Mouse (Mus musculus): ENCODE results near the gene Thoc6. TPM values are rescaled to one million over a fixed set of nuclear protein-coding genes. Genes with fewer than 3 reads are reported as not detected.

Thoc6 gene
- polyA plus RNA-seq, 1 experiment, result 60.5 TPM

- TF ChIP-seq MYOD1 (IDR thresholded peaks at IDR 0.05; ENCODE audit: control insufficient read depth, insufficient read length, low read depth), result no peak
- no peak for TF ChIP-seq FOSL1 (IDR thresholded peaks at IDR 0.05; ENCODE audit: insufficient read depth, low read length, poor library complexity, severe bottlenecking)
- no peak for TF ChIP-seq USF1 (IDR thresholded peaks at IDR 0.05; ENCODE audit: low read depth)
- no peak for TF ChIP-seq MYOG (IDR thresholded peaks at IDR 0.05; ENCODE audit: control insufficient read depth, extremely low read depth, insufficient read length)
- no peak for TF ChIP-seq MAX (IDR thresholded peaks at IDR 0.05)
- TF ChIP-seq CTCF (IDR thresholded peaks at IDR 0.05; ENCODE audit: control insufficient read depth, insufficient read depth, insufficient read length), result no peak
- no peak for TF ChIP-seq CEBPB (IDR thresholded peaks at IDR 0.05; ENCODE audit: low read depth)
- Histone ChIP-seq H3K79me2 (ENCODE audit: control insufficient read depth, insufficient read depth) (no peaks in the 10 kb centered on the region), H3K4me3 (ENCODE audit: insufficient read depth, poor library complexity, severe bottlenecking) (no peak overlapping the region), H3K36me3 (ENCODE audit: control insufficient read depth, insufficient read depth) (no peaks in the 10 kb centered on the region), H3K27me3 (ENCODE audit: control insufficient read depth, insufficient read depth, insufficient read length) (no peaks in the 10 kb centered on the region), H3ac (ENCODE audit: control insufficient read depth, insufficient read length, low read depth) (no peak overlapping the region), H3K79me3 (ENCODE audit: low read depth) (no peaks in the 10 kb centered on the region)
Observed at GRCm38 (mm10) chr17:23695801-23696200, 22.1 kb upstream of the Thoc6 start.

GRCm38 (mm10) chr17:23694491-23694890 lies 20.8 kb upstream of the Thoc6 start:
- H3K36me3 ChIP-seq (ENCODE audit: control insufficient read depth, insufficient read depth), result no peaks in the 10 kb centered on the region
- H3K79me3 ChIP-seq (ENCODE audit: low read depth), result no peaks in the 10 kb centered on the region
- TF ChIP-seq CEBPB (IDR thresholded peaks at IDR 0.05; ENCODE audit: low read depth) (no peak), MAX (IDR thresholded peaks at IDR 0.05) (no peak)
- no peak overlapping the region for H3ac ChIP-seq (ENCODE audit: control insufficient read depth, insufficient read length, low read depth)
- no peaks in the 10 kb centered on the region for H3K27me3 ChIP-seq (ENCODE audit: control insufficient read depth, insufficient read depth, insufficient read length)
- H3K4me3 ChIP-seq (ENCODE audit: insufficient read depth, poor library complexity, severe bottlenecking), result no peak overlapping the region
- H3K79me2 ChIP-seq (ENCODE audit: control insufficient read depth, insufficient read depth), result no peaks in the 10 kb centered on the region

- Histone ChIP-seq H3K79me2 (ENCODE audit: control insufficient read depth, insufficient read depth) (no peaks in the 10 kb centered on the region), H3ac (ENCODE audit: control insufficient read depth, insufficient read length, low read depth) (no peak within 1 kb of the TSS), H3K4me3 (ENCODE audit: insufficient read depth, poor library complexity, severe bottlenecking) (no peak within 1 kb of the TSS), H3K79me3 (ENCODE audit: low read depth) (no peaks in the 10 kb centered on the region), H3K27me3 (ENCODE audit: control insufficient read depth, insufficient read depth, insufficient read length) (no peaks in the 10 kb centered on the region), H3K36me3 (ENCODE audit: control insufficient read depth, insufficient read depth) (no peaks in the 10 kb centered on the region)
- TF ChIP-seq MYOD1 (IDR thresholded peaks at IDR 0.05; ENCODE audit: control insufficient read depth, insufficient read length, low read depth) (no peak), MYOG (IDR thresholded peaks at IDR 0.05; ENCODE audit: control insufficient read depth, extremely low read depth, insufficient read length) (no peak)
Observed at GRCm38 (mm10) chr17:23683856-23684672, 10.4 kb upstream of the Thoc6 start, which contains the start of gene Cldn9. Gene Cldn9, minus strand, starts transcription at chr17:23684026.

- H3K36me3 ChIP-seq (ENCODE audit: control insufficient read depth, insufficient read depth), result no peaks in the 10 kb centered on the region
- H3K27me3 ChIP-seq (ENCODE audit: control insufficient read depth, insufficient read depth, insufficient read length), result no peaks in the 10 kb centered on the region
- no peak overlapping the region for H3K4me3 ChIP-seq (ENCODE audit: insufficient read depth, poor library complexity, severe bottlenecking)
- H3K79me2 ChIP-seq (ENCODE audit: control insufficient read depth, insufficient read depth), result no peaks in the 10 kb centered on the region
- H3K79me3 ChIP-seq (ENCODE audit: low read depth), result no peaks in the 10 kb centered on the region
- TF ChIP-seq MYOG (IDR thresholded peaks at IDR 0.05; ENCODE audit: control insufficient read depth, extremely low read depth, insufficient read length), result no peak
- TF ChIP-seq USF1 (IDR thresholded peaks at IDR 0.05; ENCODE audit: low read depth), result no peak
- no peak for TF ChIP-seq MAX (IDR thresholded peaks at IDR 0.05)
- no peak for TF ChIP-seq CEBPB (IDR thresholded peaks at IDR 0.05; ENCODE audit: low read depth)
- TF ChIP-seq CTCF (IDR thresholded peaks at IDR 0.05; ENCODE audit: control insufficient read depth, insufficient read depth, insufficient read length), result no peak
- no peak for TF ChIP-seq FOSL1 (IDR thresholded peaks at IDR 0.05; ENCODE audit: insufficient read depth, low read length, poor library complexity, severe bottlenecking)
- TF ChIP-seq MYOD1 (IDR thresholded peaks at IDR 0.05; ENCODE audit: control insufficient read depth, insufficient read length, low read depth), result no peak
- no peak overlapping the region for H3ac ChIP-seq (ENCODE audit: control insufficient read depth, insufficient read length, low read depth)
Observed at GRCm38 (mm10) chr17:23683226-23683625, 9.5 kb upstream of the Thoc6 start.

DNA sequence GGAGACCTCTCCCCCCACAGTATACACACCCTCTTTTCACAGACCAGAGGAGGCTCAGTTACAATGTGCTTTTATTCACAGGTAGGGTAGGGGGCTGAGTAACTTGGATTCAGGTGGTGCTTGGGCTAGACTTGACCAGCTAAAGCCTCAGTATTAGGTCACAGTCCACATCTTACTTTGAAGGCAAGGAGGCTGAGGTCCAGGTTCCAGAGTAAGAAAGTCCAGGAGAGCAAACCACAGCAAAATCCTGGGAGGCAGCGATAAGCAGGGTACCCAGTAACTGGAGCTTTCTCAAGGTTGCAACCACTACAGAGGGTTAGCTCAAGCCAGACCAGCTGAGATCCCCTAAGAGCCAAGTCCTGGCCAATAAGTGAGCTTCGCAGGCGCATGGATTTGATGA lies 8.8 kb upstream of the Thoc6 start:
- H3K4me3 ChIP-seq (ENCODE audit: insufficient read depth, poor library complexity, severe bottlenecking), result no peak overlapping the region
- TF ChIP-seq MYOG (IDR thresholded peaks at IDR 0.05; ENCODE audit: control insufficient read depth, extremely low read depth, insufficient read length), result no peak
- no peak for TF ChIP-seq USF1 (IDR thresholded peaks at IDR 0.05; ENCODE audit: low read depth)
- TF ChIP-seq FOSL1 (IDR thresholded peaks at IDR 0.05; ENCODE audit: insufficient read depth, low read length, poor library complexity, severe bottlenecking), result no peak
- no peak for TF ChIP-seq MAX (IDR thresholded peaks at IDR 0.05)
- no peak for TF ChIP-seq CTCF (IDR thresholded peaks at IDR 0.05; ENCODE audit: control insufficient read depth, insufficient read depth, insufficient read length)
- no peak for TF ChIP-seq MYOD1 (IDR thresholded peaks at IDR 0.05; ENCODE audit: control insufficient read depth, insufficient read length, low read depth)
- no peak for TF ChIP-seq CEBPB (IDR thresholded peaks at IDR 0.05; ENCODE audit: low read depth)
- no peaks in the 10 kb centered on the region for H3K79me3 ChIP-seq (ENCODE audit: low read depth)
- H3K36me3 ChIP-seq (ENCODE audit: control insufficient read depth, insufficient read depth), result no peaks in the 10 kb centered on the region
- no peaks in the 10 kb centered on the region for H3K27me3 ChIP-seq (ENCODE audit: control insufficient read depth, insufficient read depth, insufficient read length)
- H3ac ChIP-seq (ENCODE audit: control insufficient read depth, insufficient read length, low read depth), result no peak overlapping the region
- H3K79me2 ChIP-seq (ENCODE audit: control insufficient read depth, insufficient read depth), result no peaks in the 10 kb centered on the region

DNA sequence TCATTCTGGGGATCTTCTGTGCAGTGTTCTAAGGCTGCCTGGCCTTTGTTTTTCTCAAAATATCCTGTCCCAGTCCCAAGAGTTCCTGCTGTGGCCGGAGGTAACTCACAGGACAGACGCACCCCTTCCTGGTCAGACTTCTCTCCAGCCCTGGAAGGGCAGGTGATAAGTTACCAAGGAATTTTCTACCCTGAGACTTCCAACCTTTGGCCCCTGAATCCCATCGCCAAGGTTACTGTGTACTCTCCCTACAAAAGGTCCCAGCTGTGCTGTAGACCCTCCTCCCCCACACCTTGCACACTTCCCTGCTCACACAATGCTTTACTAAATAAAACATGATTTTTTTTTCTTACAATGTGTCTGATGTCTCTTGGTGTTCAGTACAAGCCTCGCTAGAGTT lies 8.4 kb upstream of the Thoc6 start:
- Histone ChIP-seq H3K4me3 (ENCODE audit: insufficient read depth, poor library complexity, severe bottlenecking) (no peak overlapping the region), H3ac (ENCODE audit: control insufficient read depth, insufficient read length, low read depth) (no peak overlapping the region), H3K36me3 (ENCODE audit: control insufficient read depth, insufficient read depth) (no peaks in the 10 kb centered on the region), H3K79me2 (ENCODE audit: control insufficient read depth, insufficient read depth) (peaks cover 2% of the 10 kb centered on the region), H3K27me3 (ENCODE audit: control insufficient read depth, insufficient read depth, insufficient read length) (no peaks in the 10 kb centered on the region), H3K79me3 (ENCODE audit: low read depth) (peaks cover under 1% of the 10 kb centered on the region)
- TF ChIP-seq MYOD1 (IDR thresholded peaks at IDR 0.05; ENCODE audit: control insufficient read depth, insufficient read length, low read depth) (no peak), FOSL1 (IDR thresholded peaks at IDR 0.05; ENCODE audit: insufficient read depth, low read length, poor library complexity, severe bottlenecking) (no peak), USF1 (IDR thresholded peaks at IDR 0.05; ENCODE audit: low read depth) (no peak), CEBPB (IDR thresholded peaks at IDR 0.05; ENCODE audit: low read depth) (no peak), MYOG (IDR thresholded peaks at IDR 0.05; ENCODE audit: control insufficient read depth, extremely low read depth, insufficient read length) (no peak)
